Mouse (Mus musculus) liver, embryonic 14.5 days (tissue): ENCODE measurements around the gene Echdc2.

ENCODE experiments used
- CTCF ChIP-seq: IDR thresholded peaks from 2 replicates; pipeline ENCODE4 v1.5.1; 2016; ENCODE audit warnings: antibody characterized with exemption, low read depth, control low read depth
- EP300 ChIP-seq: IDR thresholded peaks from 2 replicates; pipeline ENCODE4 v1.6.1; 2016; ENCODE audit warnings: antibody characterized with exemption, low read depth

GRCm38 (mm10) chr4:108165152-108165895 is at the start of gene Echdc2:
- TF ChIP-seq CTCF, result peak; percentile 41; the same call in 1 of the 2 replicates
- no peak for TF ChIP-seq EP300
